Mouse (Mus musculus) small intestine, adult 2 months (tissue): ENCODE measurements around the gene B4galt7.

Experiments used
- CTCF ChIP-seq: fragments of 200-500 bp; IDR thresholded peaks from 2 replicates; pipeline ENCODE4 v1.5.1; 2012; ENCODE audit warnings: low read depth, mild to moderate bottlenecking, control low read depth, inconsistent platforms, low read length, moderate library complexity, mixed read lengths; ENCODE audit not compliant: insufficient replicate concordance, insufficient read length; ENCODE audit errors: extremely low read depth
- POLR2A ChIP-seq: fragments of 200-500 bp; IDR thresholded peaks from 2 replicates; pipeline ENCODE4 v1.6.1; 2012; ENCODE audit warnings: low read depth, mild to moderate bottlenecking, control low read depth, inconsistent platforms, low read length, moderate library complexity

GRCm38 (mm10) chr13:55606899-55607623 is 7.4 kb downstream of the B4galt7 start:
- TF ChIP-seq CTCF (no peak), POLR2A (no peak)
